Mouse (Mus musculus): Measurements from ENCODE around the gene Uba52.

GRCm38 (mm10) chr8:70529741-70530161, 19.1 kb upstream of the Uba52 start:
- no peak for TF ChIP-seq EP300 (IDR thresholded peaks at IDR 0.05; ENCODE audit: low read depth)
- TF ChIP-seq CTCF (IDR thresholded peaks at IDR 0.05; ENCODE audit: low read depth) = no peak

Data from heart, postnatal 0 days (tissue).